Mouse (Mus musculus): Measurements from ENCODE around the gene Cog2.

Gene Cog2

DNA sequence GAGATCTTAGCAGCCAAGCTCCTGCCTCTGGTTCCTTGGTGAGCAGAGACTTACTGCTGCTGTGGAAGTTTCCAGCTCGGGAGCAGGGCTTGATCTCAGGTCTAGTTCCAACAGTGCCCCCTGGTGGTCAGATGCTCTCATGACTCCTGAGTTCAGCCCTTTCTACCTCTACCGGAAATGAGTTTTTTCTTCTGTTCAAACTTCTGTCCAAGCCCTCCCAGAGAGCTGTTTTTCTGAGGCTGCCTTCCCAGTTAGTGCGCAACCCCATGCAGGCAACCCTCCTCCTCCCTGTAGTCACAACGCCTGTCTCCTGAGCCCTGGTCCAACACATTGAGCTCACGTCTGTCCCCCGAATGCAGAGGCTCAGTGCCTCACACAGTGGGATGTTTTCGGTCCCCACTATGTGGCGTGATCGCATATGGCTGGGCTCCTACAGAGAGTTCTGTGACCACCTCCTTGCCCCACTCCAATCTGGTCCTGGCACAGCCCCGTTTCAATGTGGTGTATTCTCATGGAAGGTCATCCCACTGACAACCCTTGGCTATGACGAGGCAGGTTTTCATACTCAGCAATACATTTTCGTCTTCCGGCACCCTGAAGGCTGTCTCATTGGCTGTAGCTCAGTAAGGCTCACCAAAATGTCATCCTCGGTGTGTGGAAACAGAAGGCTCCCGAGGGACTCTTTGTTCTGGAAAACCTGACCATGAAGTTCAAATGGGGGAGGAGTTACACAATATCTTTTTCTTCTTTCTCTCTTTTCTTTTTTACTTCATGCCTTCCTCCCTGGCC is 53.2 kb downstream of the Cog2 start:
- peak; percentile 93 for DNase-seq

GRCm38 (mm10) chr8:124575811-124576210 is 55.2 kb downstream of the Cog2 start, which contains the start of gene Capn9:
Gene Capn9 (plus strand): TSS chr8:124576111.
- DNase-seq = no peak

- no peak for DNase-seq
Measured at GRCm38 (mm10) chr8:124576751-124577150, 56.2 kb downstream of the Cog2 start.

- peak; percentile 79 for DNase-seq
Measured at GRCm38 (mm10) chr8:124585718-124586425, 65.3 kb downstream of the Cog2 start.

GRCm38 (mm10) chr8:124586556-124586955 is 66.0 kb downstream of the Cog2 start:
- DNase-seq = no peak

DNA sequence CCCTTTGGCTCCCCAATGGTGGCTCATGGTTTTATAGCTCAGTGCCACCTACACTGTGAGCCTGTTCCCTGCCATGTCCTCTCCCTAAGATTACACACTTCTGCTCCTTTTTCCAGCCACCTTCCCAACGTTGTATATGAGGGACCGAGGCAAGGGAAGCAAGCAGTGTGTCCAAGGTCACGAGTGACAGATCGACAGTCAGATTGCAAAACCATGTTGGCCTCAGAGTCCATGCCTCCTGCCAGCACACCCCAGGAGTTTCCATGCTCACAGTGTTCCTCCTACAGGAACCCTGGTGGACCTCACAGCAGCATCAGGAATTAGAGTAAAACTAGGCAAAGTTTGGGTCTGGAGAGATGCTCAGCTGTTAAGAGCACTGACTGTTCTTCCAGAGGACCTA is 68.8 kb downstream of the Cog2 start:
- no peak for DNase-seq

All from cerebellum, adult 9-10 months (tissue).